Mouse (Mus musculus): ENCODE data around the gene Suds3. TPM values are rescaled to one million over a fixed set of nuclear protein-coding genes. Genes with fewer than 3 reads are reported as not detected.

Gene Suds3
- total and polyA plus RNA-seq, 3 experiments, result 36.3 to 83.3 (median 61.0) TPM

GRCm38 (mm10) chr5:117089147-117089546, 26.8 kb downstream of the Suds3 start:
- Histone ChIP-seq H3K27me3 (ENCODE audit: insufficient read depth, low read length) (peaks cover 2% of the 10 kb centered on the region; the same call in 1 of the 2 replicates), H3K36me3 (replicated peaks) (peaks cover 33% of the 10 kb centered on the region), H3K4me3 (ENCODE audit: low read depth, low read length) (no peak overlapping the region), H3K9me3 (replicated peaks) (no peaks in the 10 kb centered on the region), H3K4me1 (ENCODE audit: insufficient read depth, low read depth, low read length) (no peaks in the 10 kb centered on the region; the same call in 1 of the 2 replicates)
- ATAC-seq (ENCODE audit: extremely low read depth, insufficient number of reproducible peaks, low FRiP score, poor library complexity, severe bottlenecking), result no peak
- no peak for DNase-seq (ENCODE audit: low spot score)
- TF ChIP-seq GATA2 (IDR thresholded peaks at IDR 0.05; ENCODE audit: borderline replicate concordance, low read depth, low read length) (no peak), GATA1 (IDR thresholded peaks at IDR 0.05; ENCODE audit: borderline replicate concordance, low read length) (no peak), TAL1 (conservative IDR thresholded peaks at IDR 0.05; ENCODE audit: low read depth, low read length) (no peak), POLR2AphosphoS5 (IDR thresholded peaks at IDR 0.05; ENCODE audit: insufficient replicate concordance, low read depth, low read length) (no peak), CTCF (IDR thresholded peaks at IDR 0.05; ENCODE audit: low read depth, low read length) (no peak)

- Histone ChIP-seq H3K4me1 (ENCODE audit: insufficient read depth, low read depth, low read length) (no peaks in the 10 kb centered on the region; the same call in 1 of the 2 replicates), H3K36me3 (replicated peaks) (peaks cover 19% of the 10 kb centered on the region), H3K27me3 (ENCODE audit: insufficient read depth, low read length) (peaks cover 2% of the 10 kb centered on the region; the same call in 1 of the 2 replicates), H3K9me3 (replicated peaks) (no peaks in the 10 kb centered on the region), H3K4me3 (ENCODE audit: low read depth, low read length) (no peak overlapping the region)
- DNase-seq (ENCODE audit: low spot score), result no peak
- TF ChIP-seq POLR2AphosphoS5 (IDR thresholded peaks at IDR 0.05; ENCODE audit: insufficient replicate concordance, low read depth, low read length) (no peak), TAL1 (conservative IDR thresholded peaks at IDR 0.05; ENCODE audit: low read depth, low read length) (no peak), GATA1 (IDR thresholded peaks at IDR 0.05; ENCODE audit: borderline replicate concordance, low read length) (no peak), GATA2 (IDR thresholded peaks at IDR 0.05; ENCODE audit: borderline replicate concordance, low read depth, low read length) (no peak), CTCF (IDR thresholded peaks at IDR 0.05; ENCODE audit: low read depth, low read length) (no peak)
- no peak for ATAC-seq (ENCODE audit: extremely low read depth, insufficient number of reproducible peaks, low FRiP score, poor library complexity, severe bottlenecking)
Observed at GRCm38 (mm10) chr5:117087718-117088117, 28.2 kb downstream of the Suds3 start.

- H3K4me3 ChIP-seq (ENCODE audit: low read depth, low read length), result no peak overlapping the region
Observed at GRCm38 (mm10) chr5:117069498-117069894, 46.4 kb downstream of the Suds3 start.

GRCm38 (mm10) chr5:117068808-117069497, 47.0 kb downstream of the Suds3 start:
- TF ChIP-seq GATA1 (IDR thresholded peaks at IDR 0.05; ENCODE audit: borderline replicate concordance, low read length), result no peak
- TF ChIP-seq POLR2AphosphoS5 (IDR thresholded peaks at IDR 0.05; ENCODE audit: insufficient replicate concordance, low read depth, low read length), result no peak
- TF ChIP-seq CTCF (IDR thresholded peaks at IDR 0.05; ENCODE audit: low read depth, low read length), result no peak
- no peak for TF ChIP-seq TAL1 (conservative IDR thresholded peaks at IDR 0.05; ENCODE audit: low read depth, low read length)
- no peak for TF ChIP-seq GATA2 (IDR thresholded peaks at IDR 0.05; ENCODE audit: borderline replicate concordance, low read depth, low read length)
- ATAC-seq (ENCODE audit: extremely low read depth, insufficient number of reproducible peaks, low FRiP score, poor library complexity, severe bottlenecking), result no peak

More at GRCm38 (mm10) chr5:117069498-117069894, 46.4 kb downstream of the Suds3 start:
- Histone ChIP-seq H3K27me3 (ENCODE audit: insufficient read depth, low read length) (no peaks in the 10 kb centered on the region), H3K4me1 (ENCODE audit: insufficient read depth, low read depth, low read length) (no peaks in the 10 kb centered on the region), H3K9me3 (replicated peaks) (peaks cover 41% of the 10 kb centered on the region), H3K36me3 (replicated peaks) (no peaks in the 10 kb centered on the region)
- DNase-seq (ENCODE audit: low spot score) (no peak), ATAC-seq (ENCODE audit: extremely low read depth, insufficient number of reproducible peaks, low FRiP score, poor library complexity, severe bottlenecking) (no peak)
- no peak for TF ChIP-seq GATA1 (IDR thresholded peaks at IDR 0.05; ENCODE audit: borderline replicate concordance, low read length)
- TF ChIP-seq GATA2 (IDR thresholded peaks at IDR 0.05; ENCODE audit: borderline replicate concordance, low read depth, low read length), result no peak
- no peak for TF ChIP-seq TAL1 (conservative IDR thresholded peaks at IDR 0.05; ENCODE audit: low read depth, low read length)
- no peak for TF ChIP-seq POLR2AphosphoS5 (IDR thresholded peaks at IDR 0.05; ENCODE audit: insufficient replicate concordance, low read depth, low read length)
- no peak for TF ChIP-seq CTCF (IDR thresholded peaks at IDR 0.05; ENCODE audit: low read depth, low read length)

GRCm38 (mm10) chr5:117068181-117068580, 47.7 kb downstream of the Suds3 start:
- no peaks in the 10 kb centered on the region for H3K4me1 ChIP-seq (ENCODE audit: insufficient read depth, low read depth, low read length)
- no peak overlapping the region for H3K4me3 ChIP-seq (ENCODE audit: low read depth, low read length)
- no peaks in the 10 kb centered on the region for H3K27me3 ChIP-seq (ENCODE audit: insufficient read depth, low read length)
- no peak for DNase-seq (ENCODE audit: low spot score)
- peaks cover 36% of the 10 kb centered on the region for H3K9me3 ChIP-seq (replicated peaks)
- TF ChIP-seq CTCF (IDR thresholded peaks at IDR 0.05; ENCODE audit: low read depth, low read length), result no peak
- TF ChIP-seq GATA2 (IDR thresholded peaks at IDR 0.05; ENCODE audit: borderline replicate concordance, low read depth, low read length), result no peak
- TF ChIP-seq TAL1 (conservative IDR thresholded peaks at IDR 0.05; ENCODE audit: low read depth, low read length), result no peak
- TF ChIP-seq POLR2AphosphoS5 (IDR thresholded peaks at IDR 0.05; ENCODE audit: insufficient replicate concordance, low read depth, low read length), result no peak
- TF ChIP-seq GATA1 (IDR thresholded peaks at IDR 0.05; ENCODE audit: borderline replicate concordance, low read length), result no peak
- no peaks in the 10 kb centered on the region for H3K36me3 ChIP-seq (replicated peaks)
- no peak for ATAC-seq (ENCODE audit: extremely low read depth, insufficient number of reproducible peaks, low FRiP score, poor library complexity, severe bottlenecking)

More at GRCm38 (mm10) chr5:117068808-117069497, 47.0 kb downstream of the Suds3 start:
- no peak overlapping the region for H3K4me3 ChIP-seq (ENCODE audit: low read depth, low read length)
- H3K4me1 ChIP-seq (ENCODE audit: insufficient read depth, low read depth, low read length), result no peaks in the 10 kb centered on the region
- no peak for DNase-seq (ENCODE audit: low spot score)
- H3K9me3 ChIP-seq (replicated peaks), result peaks cover 39% of the 10 kb centered on the region
- H3K36me3 ChIP-seq (replicated peaks), result no peaks in the 10 kb centered on the region
- H3K27me3 ChIP-seq (ENCODE audit: insufficient read depth, low read length), result no peaks in the 10 kb centered on the region

GRCm38 (mm10) chr5:117061251-117061650, 54.7 kb downstream of the Suds3 start:
- DNase-seq (ENCODE audit: low spot score) (no peak), ATAC-seq (ENCODE audit: extremely low read depth, insufficient number of reproducible peaks, low FRiP score, poor library complexity, severe bottlenecking) (no peak)
- H3K9me3 ChIP-seq (replicated peaks), result peaks cover 26% of the 10 kb centered on the region

More at GRCm38 (mm10) chr5:117061251-117061650, 54.7 kb downstream of the Suds3 start:
- no peak for TF ChIP-seq POLR2AphosphoS5 (IDR thresholded peaks at IDR 0.05; ENCODE audit: insufficient replicate concordance, low read depth, low read length)
- no peak for TF ChIP-seq TAL1 (conservative IDR thresholded peaks at IDR 0.05; ENCODE audit: low read depth, low read length)
- no peak for TF ChIP-seq GATA2 (IDR thresholded peaks at IDR 0.05; ENCODE audit: borderline replicate concordance, low read depth, low read length)
- TF ChIP-seq CTCF (IDR thresholded peaks at IDR 0.05; ENCODE audit: low read depth, low read length), result no peak
- no peak for TF ChIP-seq GATA1 (IDR thresholded peaks at IDR 0.05; ENCODE audit: borderline replicate concordance, low read length)
- Histone ChIP-seq H3K4me1 (ENCODE audit: insufficient read depth, low read depth, low read length) (no peaks in the 10 kb centered on the region), H3K27me3 (ENCODE audit: insufficient read depth, low read length) (peaks cover 2% of the 10 kb centered on the region; the same call in 1 of the 2 replicates), H3K4me3 (ENCODE audit: low read depth, low read length) (no peak overlapping the region), H3K36me3 (replicated peaks) (no peaks in the 10 kb centered on the region)
